Mouse (Mus musculus): Measurements from ENCODE around the gene Ghr.

DNA sequence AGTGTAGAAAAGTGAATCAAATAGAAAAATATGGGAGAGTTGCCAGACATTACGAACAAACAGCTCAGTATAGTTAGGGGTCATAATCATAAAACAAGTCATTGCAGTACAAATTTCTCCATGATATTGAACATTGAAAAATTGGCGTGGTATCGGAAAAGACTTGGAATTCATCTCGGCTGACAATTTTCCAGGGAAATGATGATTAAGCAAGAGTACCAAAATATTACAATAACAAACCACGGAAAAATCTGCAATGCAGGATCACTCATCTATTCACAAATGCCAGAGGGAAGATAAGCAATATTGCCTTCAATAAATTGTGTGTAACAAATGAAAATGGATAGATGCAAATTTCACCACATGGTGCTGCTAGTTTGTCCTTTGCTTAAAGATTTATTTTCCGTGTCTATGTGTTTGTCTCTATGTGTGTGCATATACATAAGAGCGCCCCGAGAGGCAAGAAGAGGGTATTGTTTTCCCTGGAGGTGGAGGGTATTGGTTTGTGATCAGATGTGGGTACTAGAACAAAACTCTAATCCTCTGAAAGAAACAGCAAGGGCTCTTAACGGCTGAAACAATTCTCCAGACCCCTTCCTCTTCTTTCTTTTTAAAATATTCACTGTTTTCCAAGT, 85.2 kb downstream of the Ghr start:
- TF ChIP-seq POLR2A (IDR thresholded peaks at IDR 0.05; ENCODE audit: extremely low read depth, insufficient read depth, low read length) (no peak), CTCF (IDR thresholded peaks at IDR 0.05; ENCODE audit: low read depth, low read length) (no peak)
